Mouse (Mus musculus): Measurements from ENCODE around the gene U2af2. TPM values are rescaled to one million over a fixed set of nuclear protein-coding genes. Genes with fewer than 3 reads are reported as not detected.

The U2af2 gene
- polyA plus RNA-seq, 1 experiment from 2014 or later, result 42.0 TPM

DNA sequence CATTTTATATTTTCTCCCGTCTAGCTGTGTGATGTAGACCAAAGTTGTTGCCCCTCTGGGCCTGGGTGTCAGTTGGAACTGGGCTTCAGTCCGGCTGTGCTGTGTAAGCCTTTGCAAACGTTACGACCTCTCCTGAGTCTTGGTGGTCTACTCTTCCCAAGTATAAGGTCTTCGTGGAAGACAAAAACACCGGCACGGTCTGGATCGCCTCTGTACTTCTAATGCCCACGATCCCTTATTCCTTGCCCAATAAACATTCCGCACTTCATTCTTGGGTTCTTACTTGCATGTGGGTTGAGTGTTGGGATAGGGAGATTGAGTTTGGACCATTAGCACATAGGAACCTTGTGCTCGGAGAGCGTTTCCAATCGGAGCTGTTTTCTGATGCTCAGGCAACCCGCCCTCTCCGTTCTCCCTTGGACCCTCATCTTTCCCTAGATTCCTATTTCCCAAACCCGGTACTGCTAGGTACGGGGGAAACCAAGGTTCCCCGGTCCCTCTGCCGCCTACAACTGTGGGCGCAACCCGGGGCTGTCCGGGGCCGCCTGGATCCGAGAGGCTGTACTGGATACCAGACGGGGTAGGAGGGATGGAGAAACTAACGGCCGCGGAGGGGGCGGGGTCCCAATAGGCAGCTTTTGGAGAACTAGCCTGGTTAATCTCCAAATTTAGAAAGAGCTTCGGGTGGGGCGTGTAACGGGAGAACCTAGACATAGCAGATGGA lies 8.3 kb upstream of the U2af2 start:
- DNase-seq (ENCODE audit: low spot score), result no peak

DNA sequence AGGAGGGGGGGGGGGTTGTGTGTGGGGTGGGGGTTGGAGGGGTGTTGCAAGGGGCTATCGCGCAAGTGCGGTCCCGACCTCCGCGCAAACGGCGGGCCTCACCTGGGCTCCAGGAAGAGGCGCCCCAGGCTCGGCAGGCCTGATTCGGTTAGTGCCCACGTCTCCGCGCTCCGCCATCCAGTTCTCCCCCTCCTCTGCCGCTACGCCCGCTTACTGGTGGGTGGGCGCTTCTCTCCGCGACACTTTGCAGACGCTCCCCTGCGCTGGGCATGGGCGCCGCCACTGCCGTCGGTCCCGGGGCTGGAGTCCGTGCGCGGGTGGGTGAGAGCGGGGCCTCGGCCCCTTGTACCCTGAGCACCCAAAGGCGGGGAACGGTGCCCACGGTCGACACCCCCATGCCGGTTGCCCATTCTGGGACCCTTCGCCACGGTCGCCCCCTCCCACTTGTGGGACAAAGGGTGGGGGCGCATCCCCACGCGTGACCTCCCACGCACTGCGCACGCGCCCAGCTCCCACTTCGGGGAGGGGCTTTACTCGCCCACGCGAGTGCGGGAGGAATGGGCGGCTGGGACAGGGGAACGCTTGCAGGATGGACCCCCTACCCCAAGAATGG lies 5.2 kb upstream of the U2af2 start:
- ATAC-seq (no peak), DNase-seq (ENCODE audit: low spot score) (no peak)
- Histone ChIP-seq H3K4me1 (ENCODE audit: insufficient read depth, low read depth, low read length) (peaks cover 19% of the 10 kb centered on the region), H3K27me3 (replicated peaks; ENCODE audit: insufficient read depth, low read length) (peaks cover 54% of the 10 kb centered on the region), H3K4me3 (ENCODE audit: low read depth, low read length) (peak overlapping the region; percentile 19; the same call in 1 of the 2 replicates), H3K4me2 (replicated peaks; ENCODE audit: low read depth, low read length) (peak overlapping the region; percentile 49), H3K9ac (replicated peaks; ENCODE audit: low read depth) (no peak overlapping the region; the same call in 1 of the 2 replicates), H3K9me3 (ENCODE audit: low read length) (no peaks in the 10 kb centered on the region), H3K27ac (ENCODE audit: low read length) (no peak overlapping the region), H3K36me3 (ENCODE audit: insufficient read depth, low read length) (no peaks in the 10 kb centered on the region)
- WGBS, result 3% methylated on average over 50 of the region's 55 CpGs
- TF ChIP-seq EP300 (IDR thresholded peaks at IDR 0.05) (no peak), CTCF (IDR thresholded peaks at IDR 0.05) (no peak)

More for the DNA sequence above, 8.3 kb upstream of the U2af2 start:
- WGBS, result 12% methylated on average over 32 of the region's 32 CpGs
- Histone ChIP-seq H3K27ac (ENCODE audit: low read length) (no peak overlapping the region), H3K4me3 (ENCODE audit: low read depth, low read length) (peak overlapping the region; percentile 19; the same call in 1 of the 2 replicates), H3K4me2 (replicated peaks; ENCODE audit: low read depth, low read length) (peak overlapping the region; percentile 38), H3K36me3 (ENCODE audit: insufficient read depth, low read length) (no peaks in the 10 kb centered on the region), H3K9ac (replicated peaks; ENCODE audit: low read depth) (no peak overlapping the region), H3K27me3 (replicated peaks; ENCODE audit: insufficient read depth, low read length) (peaks cover 54% of the 10 kb centered on the region), H3K9me3 (ENCODE audit: low read length) (no peaks in the 10 kb centered on the region), H3K4me1 (ENCODE audit: insufficient read depth, low read depth, low read length) (peaks cover 20% of the 10 kb centered on the region)
- no peak for ATAC-seq
- TF ChIP-seq EP300 (IDR thresholded peaks at IDR 0.05), result no peak
- TF ChIP-seq CTCF (IDR thresholded peaks at IDR 0.05), result no peak

DNA sequence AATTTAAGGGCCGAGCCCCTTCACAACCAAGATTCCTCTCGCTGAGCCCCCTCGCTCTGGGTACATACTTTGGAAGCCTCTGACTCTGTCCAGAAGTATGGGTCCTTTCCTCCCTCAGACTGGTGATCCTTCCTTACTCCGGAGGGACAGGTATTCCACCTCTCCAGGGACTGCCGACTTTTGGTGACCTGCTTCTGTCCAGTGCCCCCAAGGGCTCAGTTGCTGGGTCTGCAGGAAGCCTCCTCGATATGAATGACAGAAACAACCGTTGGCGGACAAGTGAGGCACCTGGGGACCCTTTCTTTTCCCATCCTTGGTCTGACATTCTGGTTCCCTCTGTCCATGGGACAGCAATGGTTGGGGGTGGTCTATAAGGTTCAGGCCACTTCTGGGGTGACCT lies 4.6 kb upstream of the U2af2 start:
- WGBS, result 25% methylated on average over 8 of the region's 8 CpGs
- no peak for TF ChIP-seq EP300 (IDR thresholded peaks at IDR 0.05)
- no peak for TF ChIP-seq CTCF (IDR thresholded peaks at IDR 0.05)
- peaks cover 54% of the 10 kb centered on the region for H3K27me3 ChIP-seq (replicated peaks; ENCODE audit: insufficient read depth, low read length)
- H3K9ac ChIP-seq (replicated peaks; ENCODE audit: low read depth), result no peak overlapping the region; the same call in 1 of the 2 replicates
- H3K9me3 ChIP-seq (ENCODE audit: low read length), result no peaks in the 10 kb centered on the region
- H3K4me1 ChIP-seq (ENCODE audit: insufficient read depth, low read depth, low read length), result peaks cover 14% of the 10 kb centered on the region
- DNase-seq (ENCODE audit: low spot score), result no peak
- H3K4me2 ChIP-seq (replicated peaks; ENCODE audit: low read depth, low read length), result no peak overlapping the region
- H3K36me3 ChIP-seq (ENCODE audit: insufficient read depth, low read length), result no peaks in the 10 kb centered on the region
- ATAC-seq, result no peak
- H3K27ac ChIP-seq (ENCODE audit: low read length), result no peak overlapping the region
- no peak overlapping the region for H3K4me3 ChIP-seq (ENCODE audit: low read depth, low read length)

DNA sequence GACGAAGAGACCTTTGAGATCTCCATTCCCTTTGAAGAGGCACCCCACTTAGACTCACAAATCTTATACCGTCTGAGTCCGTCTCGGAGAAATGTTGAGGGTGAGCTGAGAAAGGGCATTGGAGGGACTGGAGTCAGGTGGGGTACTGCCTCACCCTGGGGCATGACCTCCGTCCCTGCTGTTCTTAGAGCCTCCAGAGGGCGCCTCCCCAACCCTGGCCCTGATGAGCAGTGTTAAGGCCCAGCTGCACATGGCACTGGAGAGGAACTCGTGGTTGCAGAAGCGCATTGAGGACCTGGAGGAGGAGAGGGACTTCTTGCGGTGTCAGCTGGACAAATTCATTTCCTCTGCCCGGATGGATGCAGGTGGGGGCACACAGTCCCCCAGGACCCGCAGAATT lies 4.1 kb upstream of the U2af2 start:
- peak; percentile 23 for DNase-seq (ENCODE audit: low spot score)
- Histone ChIP-seq H3K36me3 (ENCODE audit: insufficient read depth, low read length) (no peaks in the 10 kb centered on the region), H3K4me2 (replicated peaks; ENCODE audit: low read depth, low read length) (no peak overlapping the region), H3K27me3 (replicated peaks; ENCODE audit: insufficient read depth, low read length) (peaks cover 54% of the 10 kb centered on the region), H3K9ac (replicated peaks; ENCODE audit: low read depth) (no peak overlapping the region), H3K4me1 (ENCODE audit: insufficient read depth, low read depth, low read length) (peaks cover 12% of the 10 kb centered on the region), H3K27ac (ENCODE audit: low read length) (no peak overlapping the region), H3K9me3 (ENCODE audit: low read length) (no peaks in the 10 kb centered on the region), H3K4me3 (ENCODE audit: low read depth, low read length) (no peak overlapping the region)
- WGBS, result 32% methylated on average over 11 of the region's 11 CpGs
- ATAC-seq, result no peak
- TF ChIP-seq CTCF (IDR thresholded peaks at IDR 0.05), result peak; percentile 30; the same call in 1 of the 2 replicates
- TF ChIP-seq EP300 (IDR thresholded peaks at IDR 0.05), result no peak

DNA sequence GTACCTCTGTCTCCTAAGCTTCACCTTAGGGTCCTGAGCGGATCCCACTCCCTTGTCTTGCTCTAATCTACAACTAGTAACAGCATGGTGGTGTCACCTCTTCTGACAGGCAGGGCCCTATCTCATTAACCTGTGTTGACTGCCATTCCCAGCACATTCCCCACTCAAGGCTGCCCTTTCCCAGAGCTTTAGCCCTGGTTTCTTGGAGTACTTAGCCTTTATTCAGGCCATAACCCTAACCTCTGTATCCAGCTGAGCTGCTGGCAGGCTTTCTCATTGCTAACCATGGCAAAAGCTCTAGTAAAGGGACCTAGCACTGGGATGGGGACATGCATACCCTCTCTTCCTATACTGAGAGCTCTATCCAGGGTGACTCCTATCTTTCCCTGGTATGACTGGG lies 3.3 kb upstream of the U2af2 start:
- TF ChIP-seq CTCF (IDR thresholded peaks at IDR 0.05), result no peak
- TF ChIP-seq EP300 (IDR thresholded peaks at IDR 0.05), result no peak
- Histone ChIP-seq H3K27ac (ENCODE audit: low read length) (no peak overlapping the region), H3K4me1 (ENCODE audit: insufficient read depth, low read depth, low read length) (peaks cover 13% of the 10 kb centered on the region; the same call in 1 of the 2 replicates), H3K9ac (replicated peaks; ENCODE audit: low read depth) (no peak overlapping the region), H3K9me3 (ENCODE audit: low read length) (no peaks in the 10 kb centered on the region), H3K27me3 (replicated peaks; ENCODE audit: insufficient read depth, low read length) (peaks cover 45% of the 10 kb centered on the region), H3K4me3 (ENCODE audit: low read depth, low read length) (no peak overlapping the region), H3K4me2 (replicated peaks; ENCODE audit: low read depth, low read length) (no peak overlapping the region), H3K36me3 (ENCODE audit: insufficient read depth, low read length) (no peaks in the 10 kb centered on the region)
- ATAC-seq (no peak), DNase-seq (ENCODE audit: low spot score) (no peak)
- 86% methylated on average over 1 of the region's 1 CpGs for WGBS

DNA sequence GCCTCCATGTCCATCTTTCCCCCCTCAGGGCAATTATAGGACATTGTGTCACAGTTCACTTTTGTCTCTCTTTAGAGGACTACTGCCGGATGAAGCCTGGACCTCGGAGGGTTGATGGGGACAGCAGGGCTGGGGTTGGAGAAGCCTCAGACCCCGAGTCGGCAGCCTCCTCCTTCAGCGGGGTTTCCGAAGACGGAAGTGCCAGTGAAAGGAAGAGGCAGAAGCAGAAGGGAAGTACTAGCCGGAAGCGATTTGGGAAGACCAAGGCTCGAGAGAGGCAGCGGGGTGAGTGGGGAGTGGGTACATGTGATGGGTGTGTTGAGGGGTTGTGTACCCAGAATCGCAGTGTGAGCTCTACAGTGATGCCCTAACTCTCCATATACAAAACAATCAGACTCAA lies 2.5 kb upstream of the U2af2 start:
- DNase-seq (ENCODE audit: low spot score) (no peak), ATAC-seq (no peak)
- TF ChIP-seq CTCF (IDR thresholded peaks at IDR 0.05) (no peak), EP300 (IDR thresholded peaks at IDR 0.05) (no peak)
- Histone ChIP-seq H3K27me3 (replicated peaks; ENCODE audit: insufficient read depth, low read length) (peaks cover 39% of the 10 kb centered on the region), H3K4me3 (ENCODE audit: low read depth, low read length) (no peak overlapping the region), H3K9me3 (ENCODE audit: low read length) (no peaks in the 10 kb centered on the region), H3K36me3 (ENCODE audit: insufficient read depth, low read length) (no peaks in the 10 kb centered on the region), H3K4me2 (replicated peaks; ENCODE audit: low read depth, low read length) (no peak overlapping the region), H3K9ac (replicated peaks; ENCODE audit: low read depth) (no peak overlapping the region), H3K27ac (ENCODE audit: low read length) (no peak overlapping the region), H3K4me1 (ENCODE audit: insufficient read depth, low read depth, low read length) (peaks cover 11% of the 10 kb centered on the region; the same call in 1 of the 2 replicates)
- 87% methylated on average over 12 of the region's 12 CpGs for WGBS
